8 mouse cellular contexts compared by ENCODE assay signal in the genomic region with DNA sequence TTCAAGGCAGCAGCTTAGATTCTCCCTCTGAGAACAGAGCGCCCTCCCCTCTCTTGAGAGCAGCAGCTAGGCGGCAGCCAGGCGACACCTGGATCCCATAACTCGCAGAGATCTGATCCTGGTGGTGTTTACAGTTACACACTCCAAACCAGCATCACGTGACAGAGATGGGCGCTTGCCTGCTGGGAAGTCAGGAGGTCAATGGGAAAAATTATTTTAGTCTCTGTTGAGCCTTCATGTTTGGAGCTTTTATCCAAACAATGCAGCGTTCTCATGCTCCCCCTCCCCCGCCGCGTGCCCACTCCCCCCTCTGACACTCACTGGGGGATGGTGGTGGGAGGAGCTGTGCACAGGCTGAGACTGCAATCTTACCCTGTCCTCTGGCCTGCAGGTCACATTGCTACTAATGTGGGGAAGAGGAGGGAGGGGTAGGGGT. TPM values are rescaled to one million over a fixed set of nuclear protein-coding genes. Genes with fewer than 3 reads are reported as not detected.
A peak's percentile ranks its signal among the peaks of the same experiment; 100 is the strongest.
DNase-seq lines count a peak whose midpoint lies in the region; ATAC-seq and TF ChIP-seq lines count a peak whose summit lies in the region.

No protein-coding gene starts in this region.

- no peaks in the 10 kb centered on the region for H3K36me3 ChIP-seq in ES-E14 (ENCODE audit: control insufficient read depth, insufficient read depth, low read length, poor library complexity, severe bottlenecking)
- H3K36me3 ChIP-seq in heart, embryonic 11.5 days (ENCODE audit: control insufficient read depth, insufficient read depth, low read length), result no peaks in the 10 kb centered on the region
- no peaks in the 10 kb centered on the region for H3K36me3 ChIP-seq in kidney, embryonic 15.5 days

- H3K27ac ChIP-seq in ES-E14 (ENCODE audit: insufficient read depth, low read depth, low read length, poor library complexity, severe bottlenecking), result no peak overlapping the region
- peak overlapping the region; percentile 51; the same call in 1 of the 2 replicates for H3K27ac ChIP-seq in heart, embryonic 11.5 days (ENCODE audit: low read depth, low read length)
- peak overlapping the region; percentile 85 for H3K27ac ChIP-seq in kidney, embryonic 15.5 days

- peaks cover 0 to 10% of the 10 kb centered on the region in 2 experiments; a peak in 2 of 4 replicates for H3K4me1 ChIP-seq in ES-E14 (ENCODE audit: control insufficient read depth in 2 of 2, insufficient read depth in 2 of 2, low read length in 2 of 2, poor library complexity in 1 of 2)
- H3K4me1 ChIP-seq in heart, embryonic 11.5 days (ENCODE audit: control insufficient read depth, insufficient read depth, low read length), result peaks cover 11% of the 10 kb centered on the region
- peaks cover 57% of the 10 kb centered on the region for H3K4me1 ChIP-seq in kidney, embryonic 15.5 days

- H3K9ac ChIP-seq in ES-E14 (ENCODE audit: insufficient read depth, low read depth, low read length, poor library complexity, severe bottlenecking), result no peak overlapping the region
- no peak overlapping the region for H3K9ac ChIP-seq in heart, embryonic 11.5 days (ENCODE audit: low read depth, low read length)
- no peak overlapping the region for H3K9ac ChIP-seq in kidney, embryonic 15.5 days

- 5% methylated on average over 10 of the region's 10 CpGs for WGBS in heart, embryonic 11.5 days (ENCODE audit: insufficient replicate concordance)
- WGBS in kidney, embryonic 15.5 days, result 1% methylated on average over 10 of the region's 10 CpGs

- H3K4me3 ChIP-seq in ES-E14 (ENCODE audit: insufficient read depth in 1 of 2, low read depth in 1 of 2, low read length in 2 of 2, poor library complexity in 1 of 2, severe bottlenecking in 1 of 2), result no peak overlapping the region; a peak in 1 of 4 replicates
- H3K4me3 ChIP-seq in heart, embryonic 11.5 days (ENCODE audit: low read depth, low read length), result peak overlapping the region; percentile 17
- peak overlapping the region; percentile 14; the same call in 1 of the 2 replicates for H3K4me3 ChIP-seq in kidney, embryonic 15.5 days (replicated peaks)

- no peaks in the 10 kb centered on the region for H3K27me3 ChIP-seq in heart, embryonic 11.5 days (ENCODE audit: control insufficient read depth, insufficient read depth, low read length)
- no peaks in the 10 kb centered on the region for H3K27me3 ChIP-seq in kidney, embryonic 15.5 days

- in situ Hi-C loops in ES-E14 (cut with MboI; ENCODE audit: low sequenced_read_pairs in 2 of 2, unreplicated experiment in 2 of 2), result no loop called here

- peak overlapping the region; percentile 52 for H3K4me2 ChIP-seq in heart, embryonic 11.5 days
- peak overlapping the region; percentile 51 for H3K4me2 ChIP-seq in kidney, embryonic 15.5 days

- H3K9me3 ChIP-seq in ES-E14 (ENCODE audit: control insufficient read depth, insufficient read depth, low read depth, low read length), result no peaks in the 10 kb centered on the region
- H3K9me3 ChIP-seq in heart, embryonic 11.5 days (replicated peaks; ENCODE audit: control insufficient read depth, low read length), result no peaks in the 10 kb centered on the region
- no peaks in the 10 kb centered on the region for H3K9me3 ChIP-seq in kidney, embryonic 15.5 days (replicated peaks)

- peak; percentile 24 for DNase-seq in ES-E14 (ENCODE audit: low read depth, low spot score)
- peak; percentile 84 for DNase-seq in embryo, embryonic 10.5 days (ENCODE audit: low spot score)
- DNase-seq in lung, postnatal 14 days, result peak; percentile 71
- DNase-seq in yolk sac, embryonic 10.5 days (ENCODE audit: low spot score), result peak; percentile 84
- no peak for DNase-seq in layer of hippocampus, adult 11-12 months (ENCODE audit: low spot score)
- no peak for DNase-seq in spleen, postnatal 14 days (ENCODE audit: low spot score in 2 of 2)

- no peak for ATAC-seq in heart, embryonic 11.5 days (replicated peaks; ENCODE audit: insufficient number of reproducible peaks, low FRiP score, low TSS enrichment)
- ATAC-seq in kidney, embryonic 15.5 days (replicated peaks; ENCODE audit: low FRiP score), result peak; percentile 91

TF ChIP-seq in ES-E14, 5 proteins besides CTCF, POLR2A, EP300 and RAD21:
- TF ChIP-seq MAFK (IDR thresholded peaks at IDR 0.05; ENCODE audit: insufficient read depth, low read depth, low read length) (no peak), HCFC1 (IDR thresholded peaks at IDR 0.05; ENCODE audit: borderline replicate concordance, insufficient read depth, low read length) (no peak), ZC3H11A (IDR thresholded peaks at IDR 0.05; ENCODE audit: borderline replicate concordance, low read depth, low read length) (no peak), CHD2 (IDR thresholded peaks at IDR 0.05; ENCODE audit: low read depth, low read length) (no peak)

RNA-seq across cellular contexts. Expression of gene Afap1l2, which starts 10.8 kb away (rescaled TPM):
- 2.8 and 3.7 TPM in 2 replicates for total RNA-seq in ES-E14 (2012; rRNA removed)
- polyA plus RNA-seq in heart, embryonic 11.5 days (2014; fragmentation: Nextera tagmentation; extraction: Ambion mirVana), result 1.3 and 1.5 TPM in 2 replicates
- polyA plus RNA-seq in kidney, embryonic 15.5 days (2015; fragmentation: Nextera tagmentation; extraction: Ambion mirVana), result 16.8 and 18.3 TPM in 2 replicates

Comparison
In these comparisons a context has a peak if more than half of its experiments do, and no peak if none do; other contexts are left out.
1. DNase-seq: peak in ES-E14 (single experiment), embryo, embryonic 10.5 days (single experiment), lung, postnatal 14 days (single experiment) and yolk sac, embryonic 10.5 days (single experiment); none in layer of hippocampus, adult 11-12 months (single experiment) and spleen, postnatal 14 days (0 of 2).
2. H3K4me3 ChIP-seq: peak in heart, embryonic 11.5 days (single experiment) and kidney, embryonic 15.5 days (single experiment); none in ES-E14 (0 of 2).